Mouse (Mus musculus): Measurements from ENCODE around the gene Fam199x. TPM values are rescaled to one million over a fixed set of nuclear protein-coding genes. Genes with fewer than 3 reads are reported as not detected.

The Fam199x gene
- total and polyA plus RNA-seq, 3 experiments, result 4.3 to 10.5 (median 6.2) TPM

GRCm38 (mm10) chrX:137031726-137032125 lies 17.7 kb upstream of the Fam199x start:
- peaks cover 6 to 36% of the 10 kb centered on the region in 2 experiments for H3K36me3 ChIP-seq (replicated peaks in 1 of 2; ENCODE audit: control insufficient read depth in 1 of 2, insufficient read depth in 1 of 2, low read length in 1 of 2)
- no peak overlapping the region for H3K27ac ChIP-seq (ENCODE audit: insufficient read depth, low read depth)
- no peaks in the 10 kb centered on the region for H3K9me3 ChIP-seq (replicated peaks; ENCODE audit: low read length)
- no peaks in the 10 kb centered on the region for H3K27me3 ChIP-seq (replicated peaks)
- no peak overlapping the region for H3K9ac ChIP-seq (ENCODE audit: insufficient read depth, low read depth)
- H3K4me3 ChIP-seq (replicated peaks in 1 of 3; ENCODE audit: low read depth in 2 of 3, low read length in 2 of 3, poor library complexity in 1 of 3), result no peak overlapping the region
- peaks cover 7% of the 10 kb centered on the region; the same call in 1 of the 2 replicates for H3K79me2 ChIP-seq (replicated peaks; ENCODE audit: control insufficient read depth, extremely low read depth, insufficient read depth, poor library complexity, severe bottlenecking)
- TF ChIP-seq MYC (IDR thresholded peaks at IDR 0.05; ENCODE audit: low read depth, low read length) (no peak), RAD21 (IDR thresholded peaks at IDR 0.05; ENCODE audit: low read depth, low read length) (no peak), TCF12 (IDR thresholded peaks at IDR 0.05; ENCODE audit: low read depth, low read length) (no peak), MAX (IDR thresholded peaks at IDR 0.05; ENCODE audit: low read length) (no peak), ELF1 (IDR thresholded peaks at IDR 0.05; ENCODE audit: low read depth, low read length) (no peak), MAZ (IDR thresholded peaks at IDR 0.05; ENCODE audit: low read depth, low read length) (no peak), BHLHE40 (IDR thresholded peaks at IDR 0.05; ENCODE audit: low read depth, low read length) (no peak), KAT2A (IDR thresholded peaks at IDR 0.05; ENCODE audit: insufficient replicate concordance, low read length) (no peak), CHD1 (IDR thresholded peaks at IDR 0.05; ENCODE audit: low read depth, low read length) (no peak), IRF4 (IDR thresholded peaks at IDR 0.05; ENCODE audit: low read depth, low read length) (no peak), JUN (IDR thresholded peaks at IDR 0.05; ENCODE audit: insufficient read depth, low read depth, low read length) (no peak), HCFC1 (IDR thresholded peaks at IDR 0.05; ENCODE audit: low read depth, low read length) (no peak), PAX5 (IDR thresholded peaks at IDR 0.05; ENCODE audit: low read length) (no peak), NELFE (IDR thresholded peaks at IDR 0.05; ENCODE audit: low read depth, low read length) (no peak), NRF1 (IDR thresholded peaks at IDR 0.05; ENCODE audit: low read depth, low read length) (no peak), MEF2A (IDR thresholded peaks at IDR 0.05; ENCODE audit: borderline replicate concordance, low read depth, low read length) (no peak), USF2 (conservative IDR thresholded peaks at IDR 0.05; ENCODE audit: low read depth, low read length) (no peak), POLR2A (IDR thresholded peaks at IDR 0.05; ENCODE audit: low read depth, low read length) (no peak), ZNF384 (IDR thresholded peaks at IDR 0.05; ENCODE audit: low read depth, low read length) (no peak), USF1 (IDR thresholded peaks at IDR 0.05; ENCODE audit: low read depth, low read length) (no peak)
- dilution Hi-C loops (cut with MboI; ENCODE audit: extremely low pct_ligation_motif_present, extremely low pct_unique_long_range_greater_than_20kb, low sequenced_read_pairs), result no loop called here
- no peak overlapping the region for H3K4me2 ChIP-seq (ENCODE audit: insufficient read depth, low read depth, poor library complexity, severe bottlenecking)
- no peak for DNase-seq (ENCODE audit: extremely low read depth)
- in situ Hi-C loops (cut with MboI; ENCODE audit: low pct_ligation_motif_present, low pct_unique_long_range_greater_than_20kb, low sequenced_read_pairs), result no loop called here
- H3K4me1 ChIP-seq (ENCODE audit: control insufficient read depth in 1 of 2, insufficient read depth in 2 of 2), result peaks cover 0 to 5% of the 10 kb centered on the region in 2 experiments; a peak in 1 of 4 replicates

- Histone ChIP-seq H3K4me1 (ENCODE audit: control insufficient read depth in 1 of 2, insufficient read depth in 2 of 2) (peaks cover 0 to 9% of the 10 kb centered on the region in 2 experiments; a peak in 1 of 4 replicates), H3K4me2 (ENCODE audit: insufficient read depth, low read depth, poor library complexity, severe bottlenecking) (no peak overlapping the region), H3K27ac (ENCODE audit: insufficient read depth, low read depth) (no peak overlapping the region), H3K4me3 (replicated peaks in 1 of 3; ENCODE audit: low read depth in 2 of 3, low read length in 2 of 3, poor library complexity in 1 of 3) (no peak overlapping the region), H3K9me3 (replicated peaks; ENCODE audit: low read length) (no peaks in the 10 kb centered on the region), H3K36me3 (replicated peaks in 1 of 2; ENCODE audit: control insufficient read depth in 1 of 2, insufficient read depth in 1 of 2, low read length in 1 of 2) (peaks cover 6 to 18% of the 10 kb centered on the region in 2 experiments), H3K79me2 (replicated peaks; ENCODE audit: control insufficient read depth, extremely low read depth, insufficient read depth, poor library complexity, severe bottlenecking) (peaks cover 15% of the 10 kb centered on the region; the same call in 1 of the 2 replicates), H3K27me3 (replicated peaks) (no peaks in the 10 kb centered on the region), H3K9ac (ENCODE audit: insufficient read depth, low read depth) (no peak overlapping the region)
- TF ChIP-seq TCF12 (IDR thresholded peaks at IDR 0.05; ENCODE audit: low read depth, low read length), result no peak
- no peak for TF ChIP-seq NELFE (IDR thresholded peaks at IDR 0.05; ENCODE audit: low read depth, low read length)
- TF ChIP-seq MXI1 (IDR thresholded peaks at IDR 0.05; ENCODE audit: low read depth, low read length), result no peak
- no peak for TF ChIP-seq USF1 (IDR thresholded peaks at IDR 0.05; ENCODE audit: low read depth, low read length)
- no peak for TF ChIP-seq MAZ (IDR thresholded peaks at IDR 0.05; ENCODE audit: low read depth, low read length)
- no peak for TF ChIP-seq EP300 (IDR thresholded peaks at IDR 0.05; ENCODE audit: low read length)
- no peak for TF ChIP-seq JUN (IDR thresholded peaks at IDR 0.05; ENCODE audit: insufficient read depth, low read depth, low read length)
- TF ChIP-seq ETS1 (conservative IDR thresholded peaks at IDR 0.05; ENCODE audit: low read depth, low read length), result no peak
- no peak for TF ChIP-seq ZMIZ1 (IDR thresholded peaks at IDR 0.05; ENCODE audit: low read depth, low read length)
- no peak for TF ChIP-seq E2F4 (IDR thresholded peaks at IDR 0.05; ENCODE audit: insufficient replicate concordance, low read depth, low read length)
- no peak for TF ChIP-seq ZKSCAN1 (IDR thresholded peaks at IDR 0.05; ENCODE audit: borderline replicate concordance, low read depth, low read length)
- no peak for TF ChIP-seq USF2 (conservative IDR thresholded peaks at IDR 0.05; ENCODE audit: low read depth, low read length)
- TF ChIP-seq ZC3H11A (IDR thresholded peaks at IDR 0.05; ENCODE audit: low read depth, low read length), result no peak
- TF ChIP-seq CHD1 (IDR thresholded peaks at IDR 0.05; ENCODE audit: low read depth, low read length), result no peak
- no peak for TF ChIP-seq MEF2A (IDR thresholded peaks at IDR 0.05; ENCODE audit: borderline replicate concordance, low read depth, low read length)
- dilution Hi-C loops (cut with MboI; ENCODE audit: extremely low pct_ligation_motif_present, extremely low pct_unique_long_range_greater_than_20kb, low sequenced_read_pairs), result no loop called here
- in situ Hi-C loops (cut with MboI; ENCODE audit: low pct_ligation_motif_present, low pct_unique_long_range_greater_than_20kb, low sequenced_read_pairs), result no loop called here
- no peak for DNase-seq (ENCODE audit: extremely low read depth)
Measured at GRCm38 (mm10) chrX:137034322-137034721, 15.1 kb upstream of the Fam199x start.

Data from CH12.LX (cell line).